Mouse (Mus musculus) embryo, embryonic 9.5 days (tissue): ENCODE measurements around the gene Clic6.
A peak's percentile ranks its signal among the peaks of the same experiment; 100 is the strongest.
"Not testable (repeated sequence)": the region's sequence is repeated elsewhere in the genome, so short reads cannot be mapped to it uniquely, and the experiment has no call there.

Source experiments
- DNase-seq: peaks from one replicate; pipeline ENCODE4 v3.0.0-alpha.2; 2017; ENCODE audit errors: extremely low spot score

The Clic6 gene

DNA sequence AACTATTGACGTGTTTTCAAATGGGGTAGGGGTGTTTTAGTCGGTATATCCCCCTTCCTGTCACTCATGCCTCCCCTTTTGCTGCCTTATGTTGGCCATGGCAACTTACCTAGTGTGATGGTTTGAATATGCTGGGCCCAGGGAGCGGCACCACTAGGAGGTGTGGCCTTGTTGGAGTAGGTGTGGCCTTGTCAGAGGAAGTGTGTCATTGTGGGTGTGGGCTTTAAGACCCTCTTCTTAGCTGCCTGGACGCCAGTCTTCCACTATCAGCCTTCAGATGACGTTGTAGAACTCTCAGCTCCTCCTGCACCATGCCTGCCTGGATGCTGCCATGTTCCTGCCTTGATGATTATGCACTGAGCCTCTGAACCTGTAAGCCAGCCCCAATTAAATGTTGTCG is 14.8 kb upstream of the Clic6 start, which contains the start of gene Rcan1:
Rcan1 (minus strand) TSS at position 162 of the 400 bp plus-strand sequence.
- DNase-seq: no peak

DNA sequence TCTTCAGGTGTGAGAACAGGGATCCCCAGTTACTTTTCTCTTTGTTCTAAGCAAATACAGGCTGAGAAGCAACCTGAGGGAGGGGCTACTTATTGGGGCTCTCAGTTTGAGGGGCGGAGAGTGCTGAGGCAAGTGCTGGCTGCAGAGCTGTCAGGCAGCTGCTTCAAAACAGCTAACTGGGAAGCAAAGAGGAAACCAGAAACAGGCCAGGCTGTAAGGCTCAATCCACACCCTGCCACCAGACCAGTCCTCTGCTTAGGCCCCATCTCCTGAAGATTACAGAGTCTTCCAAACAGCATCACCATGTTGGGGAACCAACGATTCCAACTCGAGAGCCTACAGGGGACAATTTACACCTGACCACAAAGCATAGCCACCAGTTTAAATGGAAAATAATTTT is 12.6 kb upstream of the Clic6 start:
- no peak for DNase-seq

DNA sequence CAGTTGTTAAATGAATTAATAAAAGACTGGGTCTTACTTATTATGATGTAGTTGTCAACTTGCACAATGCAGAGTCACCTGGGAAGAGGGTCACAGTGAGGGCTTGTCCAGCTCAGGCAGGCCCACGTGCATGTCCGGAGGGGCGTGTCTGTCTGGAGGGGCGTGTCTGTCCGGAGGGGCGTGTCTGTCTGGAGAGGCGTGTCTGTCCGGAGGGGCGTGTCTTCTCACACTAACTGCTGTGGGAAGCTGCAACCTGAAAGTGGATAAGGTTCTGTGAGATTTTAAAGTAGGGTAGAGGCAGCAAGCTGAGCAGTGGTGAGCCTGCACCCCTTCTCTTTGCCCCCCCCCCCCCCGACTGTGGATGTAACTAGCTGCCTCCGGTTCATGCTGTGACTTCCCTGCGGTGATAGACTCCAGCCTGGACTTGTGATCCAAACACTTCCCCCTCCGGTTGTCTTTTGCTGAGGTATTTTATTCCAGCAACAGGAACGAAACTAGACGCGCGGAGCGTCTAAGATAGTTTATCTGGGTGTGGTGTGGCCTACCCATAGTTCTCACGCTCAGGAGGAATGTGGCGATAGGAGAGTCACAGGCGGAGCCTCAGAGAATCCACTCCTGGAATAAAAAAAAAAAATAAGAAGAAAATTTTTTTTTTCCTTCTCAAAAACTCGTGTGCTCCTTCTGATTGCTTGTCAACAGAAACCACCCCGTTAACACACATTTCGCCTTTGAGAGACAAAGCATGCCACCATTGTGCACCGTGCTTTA is 10.3 kb upstream of the Clic6 start:
- DNase-seq: peak; percentile 62

DNA sequence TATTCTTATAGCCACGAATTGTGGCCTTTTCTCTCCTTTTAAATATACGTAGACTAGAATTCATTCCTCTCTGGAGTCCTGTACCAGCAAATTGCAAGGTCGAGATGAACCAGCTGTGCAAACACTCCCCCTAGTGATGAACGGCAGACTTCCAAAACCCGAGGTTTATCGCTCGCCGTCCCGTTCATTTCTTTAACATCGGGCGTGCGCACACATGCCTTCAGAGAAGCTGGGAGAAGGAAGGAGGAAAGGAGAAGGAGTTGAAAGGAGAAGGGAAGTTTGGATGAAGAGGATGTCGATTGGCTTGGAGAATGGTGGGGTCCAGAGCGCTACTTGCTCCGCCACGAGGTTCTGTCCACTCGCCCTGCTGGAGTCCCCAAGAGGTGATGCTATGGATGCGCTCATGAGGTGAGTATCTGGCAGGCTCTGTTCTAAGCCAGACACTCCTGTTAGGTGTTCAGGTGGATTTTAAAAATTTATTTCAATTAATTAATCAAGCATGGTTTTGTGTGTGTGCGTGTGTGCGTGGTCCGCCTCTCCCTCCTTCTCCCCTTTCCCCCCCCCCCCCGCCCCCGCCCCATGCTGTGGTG is 6.9 kb upstream of the Clic6 start:
- peak; percentile 70 for DNase-seq

DNA sequence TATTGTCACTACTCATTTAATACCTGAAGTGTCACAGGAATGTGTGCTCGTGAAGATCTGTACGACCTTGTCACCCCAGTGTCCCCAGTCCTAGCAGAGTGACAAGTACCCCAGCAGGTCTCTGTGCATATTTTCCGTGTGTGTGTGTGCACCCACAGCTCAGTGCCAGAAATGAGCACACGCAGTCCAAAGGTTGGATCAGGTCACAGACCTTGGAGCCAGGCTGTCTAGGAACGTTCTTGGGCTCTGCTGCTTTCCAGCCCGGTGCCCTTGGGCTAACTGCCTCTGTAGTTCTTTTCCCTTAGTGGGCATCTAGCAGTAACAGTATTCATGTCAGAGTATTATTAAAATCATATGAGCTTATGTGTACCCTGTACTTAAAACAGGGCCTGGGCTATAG is 1.6 kb downstream of the Clic6 start:
- no peak for DNase-seq

DNA sequence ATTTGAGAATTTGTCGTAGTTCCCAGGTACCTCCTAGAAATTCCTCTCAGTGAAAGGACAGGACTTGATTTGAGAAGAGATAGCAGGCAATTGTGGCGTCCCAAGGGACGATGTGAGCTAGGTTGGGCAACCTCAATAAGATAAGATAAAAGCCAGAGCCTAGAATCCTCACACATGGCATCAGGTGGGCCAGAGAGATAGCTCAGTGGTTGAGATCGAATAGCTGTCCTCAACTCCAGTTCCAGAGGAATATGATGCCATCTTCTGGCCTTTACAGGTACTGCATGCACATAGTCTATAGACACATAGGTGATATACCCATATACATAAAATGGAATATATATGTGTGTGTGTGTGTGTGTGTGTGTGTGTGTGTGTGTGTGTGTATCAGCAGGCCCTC is 2.0 kb downstream of the Clic6 start:
- DNase-seq: peak; percentile 40

DNA sequence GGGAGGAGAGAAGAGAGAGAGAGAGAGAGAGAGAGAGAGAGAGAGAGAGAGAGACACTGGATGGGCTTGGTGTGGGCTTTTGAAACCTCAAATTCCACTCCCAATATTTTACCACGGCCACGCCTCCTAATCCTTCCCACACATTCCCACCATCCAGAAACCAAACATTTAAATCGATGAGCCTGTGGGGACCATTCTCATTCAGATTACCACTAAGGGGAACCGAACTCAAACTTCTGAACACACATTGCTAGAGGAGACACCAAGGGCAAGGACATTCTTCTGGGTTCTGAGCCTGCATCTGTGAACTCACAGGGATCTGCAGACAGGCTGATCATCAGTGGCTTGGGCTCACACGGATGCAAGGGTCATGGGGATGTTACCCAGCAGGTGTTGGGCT is 2.9 kb downstream of the Clic6 start:
- DNase-seq: no peak

DNA sequence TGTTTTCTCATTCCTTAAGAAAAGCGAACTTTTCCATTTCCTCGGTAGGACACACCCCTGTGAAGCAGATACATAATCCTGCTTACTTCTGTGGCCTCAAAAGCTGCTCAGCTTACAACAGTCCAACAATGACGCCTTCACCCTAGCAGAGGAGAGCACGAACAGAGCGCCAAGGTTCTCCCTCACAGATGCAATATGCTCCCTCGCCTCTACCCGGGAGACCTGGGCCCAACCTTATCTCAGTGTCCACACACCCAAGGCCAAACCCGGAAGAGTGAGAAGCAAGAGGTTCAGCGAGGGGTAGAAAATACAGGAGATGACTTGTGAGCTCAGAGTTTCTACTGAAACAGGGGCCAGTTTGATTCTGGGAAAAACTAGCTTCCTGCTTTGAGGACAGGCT is 3.8 kb downstream of the Clic6 start:
- DNase-seq: no peak

DNA sequence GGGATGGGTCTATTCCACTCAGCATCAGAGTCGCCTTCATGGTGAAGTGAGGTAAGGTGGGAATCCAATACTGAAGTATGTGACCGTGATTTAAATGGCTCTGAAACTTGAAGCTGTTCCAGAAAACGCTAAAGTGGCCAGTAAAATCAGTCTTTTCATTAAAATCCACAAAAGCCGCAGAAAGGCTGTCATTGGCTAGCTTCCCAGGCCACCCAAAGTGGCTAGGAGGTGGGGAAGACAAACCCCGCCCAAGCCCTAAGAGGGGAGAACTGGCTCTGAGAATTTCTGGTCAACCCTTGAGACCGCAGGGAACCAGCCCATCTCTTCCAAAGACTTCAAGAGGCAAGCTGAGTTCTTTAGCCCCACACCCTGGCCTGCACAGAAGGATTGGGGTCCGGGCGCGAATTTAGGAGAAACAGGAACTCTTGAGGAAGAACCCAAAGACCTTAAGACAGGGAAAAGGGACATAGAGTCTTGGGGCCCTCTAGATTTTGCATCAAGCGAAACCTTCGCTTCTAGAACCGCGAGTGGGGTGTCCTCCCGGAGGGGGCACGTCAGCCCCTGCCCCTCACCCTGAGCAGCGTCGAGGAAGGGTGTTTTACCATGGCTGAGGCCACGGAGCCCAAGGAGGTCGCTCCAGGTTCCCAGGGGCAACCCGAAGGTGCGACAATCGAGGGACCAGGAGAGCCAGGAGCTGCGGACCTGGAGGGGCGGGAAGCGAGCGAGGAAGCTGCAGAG is 12.5 kb downstream of the Clic6 start:
- DNase-seq: no peak

DNA sequence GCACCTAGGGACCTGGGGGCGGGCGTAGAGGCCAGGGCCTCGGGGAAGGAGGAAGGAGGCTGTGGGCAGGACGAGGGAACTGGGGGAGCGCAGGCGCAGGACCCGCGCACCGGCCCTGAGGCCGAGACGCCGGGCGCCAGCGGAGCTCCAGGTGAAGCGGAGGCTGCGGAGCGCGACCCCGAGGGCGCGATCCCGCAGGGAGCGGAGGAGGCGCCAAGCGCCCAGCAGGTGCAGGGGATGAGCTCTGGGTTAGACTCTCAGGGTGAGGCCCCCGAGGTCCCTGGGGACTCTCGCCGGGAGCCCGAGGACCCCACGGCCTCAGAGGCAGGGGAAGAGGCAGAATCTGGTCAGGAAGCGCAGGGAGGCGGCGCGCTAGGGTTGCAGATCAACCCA is 13.0 kb downstream of the Clic6 start:
- DNase-seq: peak; percentile 51

DNA sequence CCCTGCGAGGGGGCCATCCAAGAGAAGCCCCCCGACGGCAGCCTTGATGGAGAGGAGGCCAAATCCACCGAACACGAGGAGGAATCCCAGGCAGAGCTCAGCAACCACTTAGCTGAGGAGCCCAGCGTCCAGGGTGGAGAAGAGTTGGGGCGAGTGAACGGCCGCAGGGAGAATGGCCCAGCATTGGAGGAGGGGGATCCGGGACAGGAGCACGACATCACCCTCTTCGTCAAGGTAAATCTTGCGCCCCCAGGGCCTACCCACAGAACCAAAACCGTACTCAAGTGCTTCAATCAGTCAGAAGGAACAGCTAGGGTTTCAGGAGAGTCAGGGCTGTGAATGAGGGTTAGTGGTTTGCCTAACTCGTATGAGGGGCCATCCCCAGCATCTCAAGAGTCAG is 13.8 kb downstream of the Clic6 start:
- DNase-seq: no peak

DNA sequence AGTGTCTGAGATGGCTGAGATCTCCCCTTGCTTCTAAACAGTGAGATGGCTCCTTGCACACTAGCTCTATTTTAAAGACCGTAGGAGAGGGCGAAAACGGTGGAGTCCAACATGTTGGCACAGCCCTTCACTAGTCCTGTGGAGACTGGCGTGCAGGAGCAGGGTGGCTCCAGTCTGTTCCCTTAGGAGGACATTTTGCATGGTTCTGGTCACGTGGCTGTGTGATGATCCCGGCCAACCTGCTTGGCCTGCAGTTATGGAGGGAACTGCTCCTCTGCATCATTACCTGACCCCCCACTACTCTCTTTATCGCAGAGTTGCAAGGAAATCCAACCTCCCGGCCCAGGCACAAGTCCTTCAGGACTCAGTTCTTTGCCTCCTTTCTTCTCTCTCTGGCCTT is 15.0 kb downstream of the Clic6 start:
- no peak for DNase-seq

DNA sequence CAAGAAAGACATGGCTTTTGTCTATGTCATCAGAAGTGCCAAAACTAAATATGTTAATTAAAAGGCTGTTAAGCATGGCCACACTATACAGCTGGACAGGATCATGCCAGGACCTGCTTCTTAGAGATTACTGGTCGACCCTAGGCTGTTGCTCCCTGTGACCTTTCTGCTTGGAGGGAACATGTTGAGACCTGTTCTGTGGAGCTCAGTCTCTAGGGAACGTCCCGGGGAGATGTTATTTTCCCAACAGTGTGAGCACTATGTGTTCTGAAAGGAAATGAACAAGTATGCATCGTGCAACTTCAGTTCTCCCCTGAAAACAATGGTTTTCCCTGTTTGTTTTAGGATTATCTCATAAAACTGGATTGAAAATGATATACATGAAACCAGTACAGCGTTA is 17.6 kb downstream of the Clic6 start:
- DNase-seq: no peak

DNA sequence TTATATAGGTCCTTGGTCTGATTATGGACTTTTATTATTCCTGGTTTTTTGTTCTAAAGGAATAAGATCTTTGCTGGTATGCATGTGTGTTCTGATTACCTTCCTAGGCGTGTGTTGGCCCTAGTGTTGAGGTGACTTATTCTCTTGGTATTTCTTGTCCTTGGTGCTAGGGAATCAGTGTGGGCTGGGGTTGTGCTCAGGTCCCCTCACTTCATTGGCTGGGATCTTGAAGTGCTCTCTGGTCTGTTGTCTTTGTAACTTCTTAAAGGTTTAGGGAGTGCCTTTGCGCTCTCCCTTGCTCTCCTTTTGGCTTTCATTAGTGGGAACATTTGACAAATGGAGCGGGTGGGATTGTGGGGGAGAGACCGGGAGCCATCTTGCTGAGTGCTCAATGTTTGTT is 22.0 kb downstream of the Clic6 start:
- DNase-seq: no peak

DNA sequence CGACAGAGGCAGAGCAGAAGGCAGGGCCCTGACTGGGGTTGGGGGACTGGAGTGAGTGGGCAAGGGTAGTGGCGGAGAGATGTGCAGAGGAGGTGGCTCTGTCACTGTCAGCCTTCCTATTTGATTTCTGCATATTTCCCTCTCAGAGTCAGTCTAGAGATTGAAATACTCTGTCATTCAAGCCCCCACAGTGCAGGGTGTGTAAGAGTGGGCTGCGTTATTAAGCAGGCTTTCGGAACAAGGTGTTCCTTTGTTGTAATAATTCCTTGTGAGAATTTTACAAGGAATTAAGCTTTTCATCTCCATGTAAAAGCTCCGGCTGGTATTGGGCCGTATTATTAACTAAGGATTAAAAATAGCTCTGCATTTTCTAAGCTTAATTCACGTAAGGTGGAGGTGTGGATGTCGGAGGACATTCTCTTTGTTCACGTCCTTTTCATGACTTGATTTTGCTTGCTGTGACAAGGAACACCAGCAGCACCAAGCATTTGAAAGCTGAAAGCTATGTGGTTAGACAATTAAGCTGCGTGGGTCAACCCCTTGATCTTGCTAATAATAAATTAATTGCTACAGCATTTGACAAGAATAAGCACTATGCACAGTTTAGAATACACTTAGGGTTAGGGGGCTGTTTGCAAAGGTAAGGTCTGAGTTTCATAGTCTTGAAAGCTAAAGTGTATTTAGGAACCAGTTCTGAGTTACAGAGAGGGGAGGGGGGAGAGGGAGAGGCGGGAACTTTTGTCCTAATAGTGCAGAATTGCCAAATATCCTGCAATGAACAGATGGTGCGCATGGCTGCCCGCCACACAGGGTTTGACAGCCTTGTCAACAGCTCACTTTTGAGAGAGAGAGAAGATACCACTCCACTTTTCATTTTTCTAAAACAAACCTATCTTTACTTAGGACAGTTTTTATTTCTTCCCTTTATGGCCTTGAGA is 25.6 kb downstream of the Clic6 start:
- no peak for DNase-seq

DNA sequence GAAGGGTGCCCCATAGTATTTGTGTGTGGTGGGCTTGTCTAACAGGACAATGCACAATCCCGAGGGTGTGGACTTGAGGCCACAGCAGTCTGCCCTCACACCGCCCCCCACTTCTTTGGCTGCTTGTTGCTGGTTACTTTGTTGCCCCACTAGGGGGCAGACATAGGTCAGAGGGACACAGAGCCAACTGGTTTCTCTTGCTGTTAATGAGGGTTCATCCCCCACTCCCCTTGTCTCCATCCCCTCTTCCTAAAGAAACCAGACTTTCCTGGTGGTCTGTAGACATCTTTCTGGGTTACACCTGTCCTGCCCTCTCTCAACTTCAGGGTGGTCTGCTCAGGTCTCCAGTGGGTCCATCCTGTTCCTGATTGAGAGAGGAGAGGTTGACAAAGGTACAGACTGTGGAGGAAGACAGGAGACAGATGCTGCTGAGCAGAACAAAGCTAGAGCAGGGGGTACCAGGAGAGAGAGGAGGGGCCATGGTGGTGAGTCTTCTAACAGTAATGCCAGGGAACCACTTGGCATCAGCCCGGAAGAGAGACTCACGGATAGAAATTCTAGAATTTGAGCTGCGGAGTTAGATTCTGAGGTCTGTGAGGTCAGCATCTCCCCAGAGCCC is 26.3 kb downstream of the Clic6 start:
- DNase-seq: peak; percentile 33

DNA sequence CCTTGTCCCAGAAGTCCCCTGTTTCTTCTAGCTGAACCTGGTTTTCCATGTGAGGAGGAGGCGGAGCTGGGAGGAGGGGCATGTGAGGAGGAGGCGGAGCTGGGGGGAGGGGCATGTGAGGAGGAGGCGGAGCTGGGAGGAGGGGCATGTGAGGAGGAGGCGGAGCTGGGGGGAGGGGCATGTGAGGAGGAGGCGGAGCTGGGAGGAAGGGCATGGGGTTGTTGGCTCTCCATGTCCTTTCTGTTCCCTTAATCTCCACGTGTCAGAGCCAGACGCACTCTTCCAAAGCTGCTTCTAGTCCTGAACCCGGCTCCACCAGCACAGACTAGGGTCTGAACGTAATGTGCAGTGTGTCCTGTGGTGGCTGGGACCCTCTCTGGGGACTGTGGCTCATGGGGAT is 29.4 kb downstream of the Clic6 start:
- not testable (repeated sequence) for DNase-seq

DNA sequence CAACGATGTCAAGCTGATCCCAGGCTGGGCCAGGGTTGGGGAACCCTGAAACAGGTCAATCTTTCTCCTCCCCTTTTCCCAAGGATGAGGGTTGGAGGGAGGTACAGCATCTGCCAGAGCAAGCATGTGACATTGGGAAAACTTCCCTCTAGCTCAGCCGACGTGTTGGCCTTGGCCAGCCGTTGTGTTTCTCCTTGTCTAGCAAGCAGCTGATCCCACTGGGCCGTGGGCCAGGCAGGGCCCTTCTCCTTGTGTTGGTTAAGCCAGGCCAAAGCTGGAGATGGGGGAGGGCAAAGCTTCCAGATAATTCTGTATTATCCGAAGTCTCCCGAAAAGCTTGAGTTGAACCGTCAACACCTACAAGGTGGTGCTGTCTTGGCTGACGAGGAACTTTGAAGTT is 30.6 kb downstream of the Clic6 start:
- no peak for DNase-seq

DNA sequence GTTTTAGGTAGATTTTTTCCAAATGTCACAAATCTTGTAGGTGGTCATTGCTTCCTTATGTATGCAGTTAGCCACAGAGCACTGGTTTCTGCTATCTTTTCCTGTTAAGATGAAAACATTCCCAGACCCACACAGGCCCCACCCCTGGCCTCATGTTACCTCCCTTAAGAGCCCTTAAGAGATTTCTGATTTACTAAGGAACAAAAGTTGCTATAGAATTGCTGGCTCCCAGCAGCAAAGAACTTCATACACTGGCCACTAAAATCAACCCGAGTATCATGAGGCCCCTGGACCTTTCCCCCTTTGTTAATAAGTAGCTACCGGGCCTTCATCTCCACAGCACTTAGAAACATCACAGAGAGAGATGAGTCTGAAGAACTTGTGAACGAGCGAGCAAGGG is 33.2 kb downstream of the Clic6 start:
- DNase-seq: no peak

DNA sequence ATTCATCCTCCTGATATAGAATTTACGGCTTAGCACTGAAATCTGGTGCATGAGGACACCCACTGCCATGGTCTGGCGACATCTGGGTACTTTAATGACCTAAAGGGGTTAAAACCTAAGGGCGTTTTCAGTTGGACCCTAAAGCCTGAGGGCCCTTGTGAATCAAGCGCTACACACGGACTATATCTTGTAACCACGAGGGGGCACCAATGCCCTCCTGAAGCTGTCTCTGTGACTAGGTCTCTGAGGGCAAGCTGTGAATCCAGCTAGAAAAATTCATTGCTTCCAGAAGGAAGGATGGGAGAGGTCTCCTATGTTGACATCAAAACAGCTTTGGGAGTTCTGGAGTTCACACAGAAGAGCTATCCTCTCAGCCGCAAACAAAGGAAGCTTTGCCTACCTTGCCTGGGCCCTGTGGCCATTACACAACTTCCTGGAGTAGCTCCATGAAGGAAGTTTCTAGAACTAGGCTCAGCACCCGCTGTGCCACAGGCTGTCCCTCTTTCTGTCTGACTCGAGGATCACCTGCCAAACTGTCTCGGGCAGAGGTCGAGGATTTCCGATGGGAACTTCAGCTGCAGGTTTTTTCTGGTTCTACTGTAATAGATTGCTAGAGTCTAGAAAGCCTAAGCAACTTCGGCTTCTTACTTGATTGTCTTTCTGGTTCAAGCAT is 34.4 kb downstream of the Clic6 start:
- DNase-seq: peak; percentile 54

DNA sequence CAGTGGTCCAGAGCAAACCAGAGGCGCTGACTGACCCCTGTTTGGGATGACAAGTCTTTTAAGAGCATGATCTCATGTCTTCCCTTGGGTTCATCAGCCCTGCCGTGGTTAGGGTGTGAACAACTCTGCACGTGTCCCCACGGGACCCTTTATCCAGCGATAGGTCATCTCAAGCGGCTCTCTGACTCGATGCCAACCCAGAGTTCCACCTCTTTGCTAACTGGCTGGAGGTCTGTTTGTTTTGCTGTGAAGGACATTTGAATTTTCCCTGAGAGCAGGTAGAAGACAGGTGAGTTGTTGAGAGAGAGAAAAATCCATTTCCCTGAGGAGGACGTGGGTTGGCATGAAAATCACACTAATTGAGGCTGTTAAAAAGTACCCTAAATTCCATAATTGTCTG is 37.8 kb downstream of the Clic6 start:
- DNase-seq: no peak
